Mouse (Mus musculus) layer of hippocampus, postnatal 10 days (tissue): ENCODE data around the gene Zfpl1. TPM values are rescaled to one million over a fixed set of nuclear protein-coding genes. Genes with fewer than 3 reads are reported as not detected.

ENCODE experiments used
- DNase-seq, 2 experiments: peaks; one replicate each; pipeline ENCODE4 v3.0.0; 2021; ENCODE audit warnings: low spot score in 2 of 2
- microRNA-seq, 2 experiments: library from miRNA; unstranded; fragments of <30 nt; microRNA quantifications; one replicate each; pipeline ENCODE4 v1.2.0; 2021
- total RNA-seq, 2 experiments: library from RNA; stranded (reverse); gene quantifications; 2 replicates each; pipeline ENCODE4 v1.2.3; 2021

The Zfpl1 gene
- total RNA-seq, 2 experiments from 2014 or later: 36.8 to 37.6 TPM

DNA sequence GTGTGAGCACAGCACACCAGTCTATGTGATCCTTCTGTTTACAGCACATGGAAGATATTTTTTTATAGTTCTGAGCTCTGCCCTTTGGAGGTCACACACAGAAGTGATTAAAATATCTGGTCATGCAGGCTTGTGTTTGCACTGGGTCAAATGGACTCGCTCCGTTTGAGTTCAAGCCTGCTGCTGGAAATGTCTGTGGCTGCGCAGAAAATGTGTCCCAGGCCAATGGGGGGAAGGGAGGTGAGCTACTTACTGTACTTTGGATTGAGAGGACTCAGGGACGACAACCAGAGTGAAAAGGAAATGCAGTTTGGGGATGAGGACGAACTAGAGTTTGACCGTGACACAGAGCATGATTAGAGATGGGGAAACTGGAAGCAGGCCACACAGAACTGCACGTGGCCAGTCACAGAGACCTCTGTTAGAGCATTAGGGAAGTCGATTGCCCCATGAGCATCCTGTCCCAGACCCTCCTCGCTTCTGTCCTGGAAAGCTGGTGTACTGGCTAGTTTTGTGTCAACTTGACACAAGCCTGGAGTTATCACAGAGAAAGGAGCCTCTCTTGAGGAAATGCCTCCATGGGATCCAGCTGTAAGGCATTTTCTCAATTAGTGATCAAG is 48.7 kb downstream of the Zfpl1 start:
- no peak for DNase-seq

Small RNA genes lying within 50 kb of the gene (microRNA-seq; reads per million reads assigned to microRNA genes)
- gene Mir6988: 3.1 to 3.3 reads per million in 2 experiments

Other genes starting within 250 kb of the Zfpl1 start
- 10 to 100 TPM; 10.7 to 14.8 TPM for gene Frmd8, start 209.7 kb downstream of the Zfpl1 start, total RNA-seq
- gene Slc25a45, start 207.1 kb downstream of the Zfpl1 start, total RNA-seq: 1 to 10 TPM; 2.1 to 3.6 TPM
- 1 to 10 TPM; 4.4 to 5.5 TPM for gene Tigd3, start 190.8 kb downstream of the Zfpl1 start, total RNA-seq
- 10 to 100 TPM; 76.0 to 79.9 TPM for gene Dpf2, start 171.9 kb downstream of the Zfpl1 start, total RNA-seq
- gene Cdc42ep2, start 160.1 kb downstream of the Zfpl1 start, total RNA-seq: 1 to 10 TPM; 5.2 to 5.7 TPM
- 10 to 100 TPM in 1 of 2 experiments, 1 to 10 TPM in 1; 10.0 to 10.1 TPM for gene Pola2, start 120.8 kb downstream of the Zfpl1 start, total RNA-seq
- not detected for gene Slc22a20, start 98.8 kb downstream of the Zfpl1 start, total RNA-seq
- 10 to 100 TPM; 17.7 to 19.1 TPM for gene Capn1, start 69.1 kb downstream of the Zfpl1 start, total RNA-seq
- 10 to 100 TPM; 40.6 to 41.2 TPM for gene Syvn1, start 38.4 kb downstream of the Zfpl1 start, total RNA-seq
- 10 to 100 TPM; 40.3 to 42.4 TPM for gene Mrpl49, start 27.2 kb downstream of the Zfpl1 start, total RNA-seq
- gene Fau, start 27.1 kb downstream of the Zfpl1 start, total RNA-seq: 100 to 1,000 TPM; 656 to 785 TPM
- 10 to 100 TPM; 37.3 to 41.2 TPM for gene Znhit2, start 23.8 kb downstream of the Zfpl1 start, total RNA-seq
- gene Tm7sf2, start 16.6 kb downstream of the Zfpl1 start, total RNA-seq: 10 to 100 TPM; 60.0 to 70.8 TPM
- gene Vps51, start 7.7 kb downstream of the Zfpl1 start, total RNA-seq: 10 to 100 TPM; 82.0 to 92.0 TPM
- gene Tmem262, start 4.9 kb downstream of the Zfpl1 start, total RNA-seq: not detected
- gene Gm28374, start 2.7 kb downstream of the Zfpl1 start, total RNA-seq: under 1 TPM; 0.56 to 0.85 TPM
- 1 to 10 TPM; 1.1 to 1.3 TPM for gene Cdca5, start within 50 bp of the Zfpl1 start, total RNA-seq
- under 1 TPM in 1 of 2 experiments, not detected in 1; 0.80 TPM for gene AC131692.1, start 9.5 kb upstream of the Zfpl1 start, total RNA-seq
- under 1 TPM; 0.32 to 0.38 TPM for gene Naaladl1, start 20.8 kb upstream of the Zfpl1 start, total RNA-seq
- gene Sac3d1, start 33.7 kb upstream of the Zfpl1 start, total RNA-seq: 10 to 100 TPM; 18.8 to 21.6 TPM
- 10 to 100 TPM; 35.0 to 35.4 TPM for gene Snx15, start 43.3 kb upstream of the Zfpl1 start, total RNA-seq
- under 1 TPM in 1 of 2 experiments, not detected in 1; 0.59 TPM for gene Batf2, start 56.0 kb upstream of the Zfpl1 start, total RNA-seq
- 10 to 100 TPM; 53.0 to 60.2 TPM for gene Arl2, start 56.6 kb upstream of the Zfpl1 start, total RNA-seq
- gene Majin, start 99.4 kb upstream of the Zfpl1 start, total RNA-seq: not detected
- not detected for gene Gpha2, start 141.4 kb upstream of the Zfpl1 start, total RNA-seq
- 100 to 1,000 TPM; 187 to 188 TPM for gene Ppp2r5b, start 150.9 kb upstream of the Zfpl1 start, total RNA-seq
- gene Atg2a, start 156.7 kb upstream of the Zfpl1 start, total RNA-seq: 10 to 100 TPM; 31.3 to 31.6 TPM
- gene Ehd1, start 191.8 kb upstream of the Zfpl1 start, total RNA-seq: 10 to 100 TPM; 75.1 to 82.7 TPM
- 1 to 10 TPM; 5.0 TPM for gene Cdc42bpg, start 221.5 kb upstream of the Zfpl1 start, total RNA-seq